Mouse (Mus musculus): ENCODE measurements around the gene Wnt7a.

DNA sequence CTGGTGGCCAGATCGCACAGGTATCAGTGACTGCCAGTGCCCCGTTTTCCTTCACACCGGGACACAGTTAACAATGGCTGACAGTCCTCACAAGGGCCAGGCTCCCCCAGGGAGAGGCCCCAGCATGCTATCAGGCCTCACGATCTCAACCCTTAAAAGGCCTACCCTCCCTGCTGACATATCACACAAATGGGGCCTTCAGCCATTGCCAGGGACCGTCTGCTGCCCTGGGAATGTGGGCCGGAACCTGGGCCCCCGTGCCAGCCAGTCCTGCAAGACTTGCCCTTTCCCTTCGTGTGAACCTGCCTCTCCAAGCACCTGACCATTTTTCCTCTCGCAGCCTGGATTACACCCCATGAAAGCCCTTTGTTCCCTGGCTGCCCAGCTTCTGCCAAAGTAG, 61.5 kb downstream of the Wnt7a start:
- TF ChIP-seq CTCF (IDR thresholded peaks at IDR 0.05; ENCODE audit: low read depth, low read length) (no peak), POLR2A (IDR thresholded peaks at IDR 0.05; ENCODE audit: borderline replicate concordance, low read depth, low read length) (no peak)
